ENCODE assay signal across 8 mouse cellular contexts in genomic region chr1:111864779-111865165, GRCm38 (mm10). TPM values are rescaled to one million over a fixed set of nuclear protein-coding genes. Genes with fewer than 3 reads are reported as not detected.
DNase-seq lines count a peak whose midpoint lies in the region; ATAC-seq lines count a peak whose summit lies in the region.

TSS of gene Dsel (minus strand) at chr1:111864918.

- H3K36me3 ChIP-seq in hindbrain, embryonic 13.5 days = no peaks in the 10 kb centered on the region

- H3K4me3 ChIP-seq in hindbrain, embryonic 13.5 days = peak within 1 kb of the TSS; percentile 82

- H3K9ac ChIP-seq in hindbrain, embryonic 13.5 days = peak within 1 kb of the TSS; percentile 88

- no peaks in the 10 kb centered on the region for H3K9me3 ChIP-seq in hindbrain, embryonic 13.5 days

- peak within 1 kb of the TSS; percentile 91 for H3K4me2 ChIP-seq in hindbrain, embryonic 13.5 days

- WGBS in hindbrain, embryonic 13.5 days = under 1% methylated on average over 33 of the region's 33 CpGs

- peaks cover 13% of the 10 kb centered on the region; the same call in 1 of the 2 replicates for H3K4me1 ChIP-seq in hindbrain, embryonic 13.5 days (replicated peaks)

- peak within 1 kb of the TSS; percentile 92 for H3K27ac ChIP-seq in hindbrain, embryonic 13.5 days

- peak; percentile 75 for DNase-seq in WW6 (ENCODE audit: low read depth, low spot score)
- DNase-seq in cerebellum, postnatal 36 days = peak; percentile 86 to 89
- peak; percentile 68 to 85 for DNase-seq in frontal cortex, postnatal 25 days (ENCODE audit: low spot score in 2 of 2)
- DNase-seq in layer of hippocampus, postnatal 14 days (ENCODE audit: low spot score in 2 of 2) = peak; percentile 88 to 91
- DNase-seq in lung, postnatal 10 days = peak; percentile 96
- DNase-seq in ovary, postnatal 14 days (ENCODE audit: low spot score) = peak; percentile 92
- DNase-seq in thymus, postnatal 10 days (ENCODE audit: low spot score in 2 of 2) = peak; percentile 82 to 89

- H3K27me3 ChIP-seq in hindbrain, embryonic 13.5 days = no peaks in the 10 kb centered on the region

- ATAC-seq in hindbrain, embryonic 13.5 days (ENCODE audit: low FRiP score) = peak; percentile 98

RNA-seq across cellular contexts. Expression of gene Dsel, which starts in this region (rescaled TPM):
- 8.4 and 8.8 TPM in 2 replicates for polyA plus RNA-seq in hindbrain, embryonic 13.5 days (2015; fragmentation: Nextera tagmentation; extraction: Ambion mirVana)
- total RNA-seq in layer of hippocampus, postnatal 14 days (2021) = 10 to 100 TPM; 18.3 to 18.5 TPM

Comparison
In these comparisons a context has a peak if more than half of its experiments do, and no peak if none do; other contexts are left out.
1. Peak in every context shown above with its lines: DNase-seq, ATAC-seq, H3K4me3 ChIP-seq and H3K27ac ChIP-seq.